Mouse (Mus musculus): Measurements from ENCODE around the gene Myh9.
"Not testable (repeated sequence)": the region's sequence is repeated elsewhere in the genome, so short reads cannot be mapped to it uniquely, and the experiment has no call there.

DNA sequence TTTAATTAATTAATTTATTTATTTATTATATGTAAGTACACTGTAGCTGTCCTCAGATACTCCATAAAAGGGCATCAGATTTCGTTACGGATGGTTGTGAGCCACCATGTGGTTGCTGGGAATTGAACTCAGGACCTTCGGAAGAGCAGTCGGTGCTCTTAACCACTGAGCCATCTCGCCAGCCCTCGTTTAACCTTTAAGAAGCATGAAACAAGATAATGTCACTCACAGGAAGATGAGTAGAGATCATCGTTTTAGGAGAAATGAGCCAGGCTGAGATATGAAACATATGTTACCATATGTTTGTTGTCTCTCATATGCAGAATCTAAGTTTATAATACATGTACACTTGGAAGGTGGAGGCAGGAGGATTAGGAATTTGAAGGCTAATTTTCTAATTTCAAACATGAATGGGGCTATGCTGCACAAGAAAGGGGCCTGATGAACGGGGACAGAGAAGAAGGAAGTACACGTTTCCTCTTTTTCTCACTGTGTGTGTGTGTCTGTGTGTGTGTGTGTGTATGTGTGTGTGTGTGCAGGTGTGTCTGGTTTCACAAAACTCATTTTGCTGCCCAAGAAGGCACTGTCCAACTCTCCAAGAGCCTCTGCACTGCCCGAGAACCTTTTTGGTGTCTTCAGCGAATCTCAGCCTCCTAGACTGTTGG lies 4.1 kb upstream of the Myh9 start:
- not testable (repeated sequence) for TF ChIP-seq POLR2A, CTCF (IDR thresholded peaks at IDR 0.05; ENCODE audit: insufficient read depth, low read depth, low read length)

All from olfactory bulb, adult 2 months (tissue).